Mouse (Mus musculus): ENCODE data around the gene Kctd5. TPM values are rescaled to one million over a fixed set of nuclear protein-coding genes. Genes with fewer than 3 reads are reported as not detected.

Gene Kctd5
- polyA plus RNA-seq, 1 experiment from 2014 or later = 87.0 TPM

- Histone ChIP-seq H3K36me3 (ENCODE audit: control insufficient read depth, insufficient read depth, low read length) (peaks cover 63% of the 10 kb centered on the region), H3K4me2 (ENCODE audit: low read length) (no peak overlapping the region), H3K9me3 (replicated peaks; ENCODE audit: control insufficient read depth, low read length) (no peaks in the 10 kb centered on the region), H3K9ac (ENCODE audit: low read length) (no peak overlapping the region), H3K27me3 (replicated peaks; ENCODE audit: control insufficient read depth, insufficient read depth, low read length) (no peaks in the 10 kb centered on the region), H3K4me1 (ENCODE audit: control insufficient read depth, insufficient read depth, low read length) (no peaks in the 10 kb centered on the region), H3K4me3 (ENCODE audit: low read depth, low read length) (no peak overlapping the region), H3K27ac (ENCODE audit: low read depth, low read length) (no peak overlapping the region)
- ATAC-seq (no peak), DNase-seq (ENCODE audit: low spot score) (no peak)
- WGBS = 89% methylated on average over 5 of the region's 5 CpGs
Measured at GRCm38 (mm10) chr17:24048053-24048452, 25.2 kb downstream of the Kctd5 start.

GRCm38 (mm10) chr17:24046026-24046425 lies 27.3 kb downstream of the Kctd5 start:
- 56% methylated on average over 5 of the region's 5 CpGs for WGBS

GRCm38 (mm10) chr17:24045608-24046007 lies 27.7 kb downstream of the Kctd5 start:
- no peaks in the 10 kb centered on the region for H3K27me3 ChIP-seq (replicated peaks; ENCODE audit: control insufficient read depth, insufficient read depth, low read length)
- H3K4me2 ChIP-seq (ENCODE audit: low read length) = no peak overlapping the region
- no peaks in the 10 kb centered on the region for H3K4me1 ChIP-seq (ENCODE audit: control insufficient read depth, insufficient read depth, low read length)
- H3K36me3 ChIP-seq (ENCODE audit: control insufficient read depth, insufficient read depth, low read length) = peaks cover 39% of the 10 kb centered on the region
- H3K9ac ChIP-seq (ENCODE audit: low read length) = no peak overlapping the region
- no peak overlapping the region for H3K4me3 ChIP-seq (ENCODE audit: low read depth, low read length)
- DNase-seq (ENCODE audit: low spot score) = no peak
- H3K27ac ChIP-seq (ENCODE audit: low read depth, low read length) = no peak overlapping the region
- ATAC-seq = no peak
- H3K9me3 ChIP-seq (replicated peaks; ENCODE audit: control insufficient read depth, low read length) = no peaks in the 10 kb centered on the region
- 80% methylated on average over 10 of the region's 10 CpGs for WGBS

More at GRCm38 (mm10) chr17:24046026-24046425, 27.3 kb downstream of the Kctd5 start:
- DNase-seq (ENCODE audit: low spot score) = no peak
- no peaks in the 10 kb centered on the region for H3K27me3 ChIP-seq (replicated peaks; ENCODE audit: control insufficient read depth, insufficient read depth, low read length)
- H3K4me2 ChIP-seq (ENCODE audit: low read length) = no peak overlapping the region
- no peaks in the 10 kb centered on the region for H3K9me3 ChIP-seq (replicated peaks; ENCODE audit: control insufficient read depth, low read length)
- H3K4me1 ChIP-seq (ENCODE audit: control insufficient read depth, insufficient read depth, low read length) = no peaks in the 10 kb centered on the region
- no peak overlapping the region for H3K9ac ChIP-seq (ENCODE audit: low read length)
- H3K36me3 ChIP-seq (ENCODE audit: control insufficient read depth, insufficient read depth, low read length) = peaks cover 43% of the 10 kb centered on the region
- no peak for ATAC-seq
- H3K27ac ChIP-seq (ENCODE audit: low read depth, low read length) = no peak overlapping the region
- no peak overlapping the region for H3K4me3 ChIP-seq (ENCODE audit: low read depth, low read length)

GRCm38 (mm10) chr17:24044482-24044881 lies 28.8 kb downstream of the Kctd5 start:
- ATAC-seq (no peak), DNase-seq (ENCODE audit: low spot score) (no peak)
- H3K4me3 ChIP-seq (ENCODE audit: low read depth, low read length) = no peak overlapping the region
- H3K27me3 ChIP-seq (replicated peaks; ENCODE audit: control insufficient read depth, insufficient read depth, low read length) = no peaks in the 10 kb centered on the region
- no peaks in the 10 kb centered on the region for H3K4me1 ChIP-seq (ENCODE audit: control insufficient read depth, insufficient read depth, low read length)
- no peak overlapping the region for H3K27ac ChIP-seq (ENCODE audit: low read depth, low read length)
- peaks cover 30% of the 10 kb centered on the region for H3K36me3 ChIP-seq (ENCODE audit: control insufficient read depth, insufficient read depth, low read length)
- no peak overlapping the region for H3K9ac ChIP-seq (ENCODE audit: low read length)
- no peaks in the 10 kb centered on the region for H3K9me3 ChIP-seq (replicated peaks; ENCODE audit: control insufficient read depth, low read length)
- H3K4me2 ChIP-seq (ENCODE audit: low read length) = no peak overlapping the region
- 65% methylated on average over 5 of the region's 5 CpGs for whole genome bisulfite sequencing

GRCm38 (mm10) chr17:24037844-24038243 lies 35.4 kb downstream of the Kctd5 start, which contains the start of gene Prss27:
TSS of gene Prss27 (plus strand) at chr17:24038144.
- H3K27me3 ChIP-seq (replicated peaks; ENCODE audit: control insufficient read depth, insufficient read depth, low read length) = no peaks in the 10 kb centered on the region
- H3K27ac ChIP-seq (ENCODE audit: low read depth, low read length) = no peak within 1 kb of the TSS
- DNase-seq (ENCODE audit: low spot score) (no peak), ATAC-seq (no peak)
- no peak within 1 kb of the TSS for H3K9ac ChIP-seq (ENCODE audit: low read length)
- no peaks in the 10 kb centered on the region for H3K9me3 ChIP-seq (replicated peaks; ENCODE audit: control insufficient read depth, low read length)
- no peak within 1 kb of the TSS for H3K4me3 ChIP-seq (ENCODE audit: low read depth, low read length)
- H3K4me2 ChIP-seq (ENCODE audit: low read length) = no peak within 1 kb of the TSS
- H3K36me3 ChIP-seq (ENCODE audit: control insufficient read depth, insufficient read depth, low read length) = no peaks in the 10 kb centered on the region
- WGBS = 68% methylated on average over 4 of the region's 4 CpGs
- H3K4me1 ChIP-seq (ENCODE audit: control insufficient read depth, insufficient read depth, low read length) = no peaks in the 10 kb centered on the region

- H3K9me3 ChIP-seq (replicated peaks; ENCODE audit: control insufficient read depth, low read length) = no peaks in the 10 kb centered on the region
- no peak overlapping the region for H3K27ac ChIP-seq (ENCODE audit: low read depth, low read length)
- H3K36me3 ChIP-seq (ENCODE audit: control insufficient read depth, insufficient read depth, low read length) = no peaks in the 10 kb centered on the region
- H3K27me3 ChIP-seq (replicated peaks; ENCODE audit: control insufficient read depth, insufficient read depth, low read length) = no peaks in the 10 kb centered on the region
- no peak for DNase-seq (ENCODE audit: low spot score)
- no peak for ATAC-seq
- H3K4me3 ChIP-seq (ENCODE audit: low read depth, low read length) = no peak overlapping the region
- H3K4me2 ChIP-seq (ENCODE audit: low read length) = no peak overlapping the region
- H3K9ac ChIP-seq (ENCODE audit: low read length) = no peak overlapping the region
- WGBS = 88% methylated on average over 13 of the region's 13 CpGs
- no peaks in the 10 kb centered on the region for H3K4me1 ChIP-seq (ENCODE audit: control insufficient read depth, insufficient read depth, low read length)
Measured at GRCm38 (mm10) chr17:24037360-24037759, 35.9 kb downstream of the Kctd5 start.

GRCm38 (mm10) chr17:24036954-24037353 lies 36.3 kb downstream of the Kctd5 start:
- Histone ChIP-seq H3K27ac (ENCODE audit: low read depth, low read length) (no peak overlapping the region), H3K36me3 (ENCODE audit: control insufficient read depth, insufficient read depth, low read length) (no peaks in the 10 kb centered on the region), H3K4me1 (ENCODE audit: control insufficient read depth, insufficient read depth, low read length) (no peaks in the 10 kb centered on the region), H3K4me3 (ENCODE audit: low read depth, low read length) (no peak overlapping the region), H3K9me3 (replicated peaks; ENCODE audit: control insufficient read depth, low read length) (no peaks in the 10 kb centered on the region), H3K4me2 (ENCODE audit: low read length) (no peak overlapping the region), H3K27me3 (replicated peaks; ENCODE audit: control insufficient read depth, insufficient read depth, low read length) (no peaks in the 10 kb centered on the region), H3K9ac (ENCODE audit: low read length) (no peak overlapping the region)
- DNase-seq (ENCODE audit: low spot score) (no peak), ATAC-seq (no peak)
- WGBS = 61% methylated on average over 6 of the region's 6 CpGs

- H3K4me3 ChIP-seq (ENCODE audit: low read depth, low read length) = no peak overlapping the region
- ATAC-seq (no peak), DNase-seq (ENCODE audit: low spot score) (no peak)
- WGBS = 90% methylated on average over 7 of the region's 7 CpGs
- no peaks in the 10 kb centered on the region for H3K4me1 ChIP-seq (ENCODE audit: control insufficient read depth, insufficient read depth, low read length)
- no peaks in the 10 kb centered on the region for H3K27me3 ChIP-seq (replicated peaks; ENCODE audit: control insufficient read depth, insufficient read depth, low read length)
- H3K4me2 ChIP-seq (ENCODE audit: low read length) = no peak overlapping the region
- H3K27ac ChIP-seq (ENCODE audit: low read depth, low read length) = no peak overlapping the region
- H3K9me3 ChIP-seq (replicated peaks; ENCODE audit: control insufficient read depth, low read length) = no peaks in the 10 kb centered on the region
- H3K9ac ChIP-seq (ENCODE audit: low read length) = no peak overlapping the region
- H3K36me3 ChIP-seq (ENCODE audit: control insufficient read depth, insufficient read depth, low read length) = no peaks in the 10 kb centered on the region
Measured at GRCm38 (mm10) chr17:24035087-24035486, 38.2 kb downstream of the Kctd5 start.

GRCm38 (mm10) chr17:24030551-24030950 lies 42.7 kb downstream of the Kctd5 start:
- DNase-seq (ENCODE audit: low spot score) (no peak), ATAC-seq (no peak)
- Histone ChIP-seq H3K36me3 (ENCODE audit: control insufficient read depth, insufficient read depth, low read length) (no peaks in the 10 kb centered on the region), H3K27me3 (replicated peaks; ENCODE audit: control insufficient read depth, insufficient read depth, low read length) (no peaks in the 10 kb centered on the region), H3K4me3 (ENCODE audit: low read depth, low read length) (no peak overlapping the region), H3K9me3 (replicated peaks; ENCODE audit: control insufficient read depth, low read length) (no peaks in the 10 kb centered on the region), H3K27ac (ENCODE audit: low read depth, low read length) (no peak overlapping the region), H3K4me1 (ENCODE audit: control insufficient read depth, insufficient read depth, low read length) (no peaks in the 10 kb centered on the region), H3K4me2 (ENCODE audit: low read length) (no peak overlapping the region), H3K9ac (ENCODE audit: low read length) (no peak overlapping the region)
- 81% methylated on average over 12 of the region's 22 CpGs for WGBS
